Mouse (Mus musculus) megakaryocyte, embryonic 14.5 days (primary cell): Measurements from ENCODE around the gene Podxl. TPM values are rescaled to one million over a fixed set of nuclear protein-coding genes. Genes with fewer than 3 reads are reported as not detected.

Experiments used
- H3K27me3 ChIP-seq: replicated peaks from 2 replicates; pipeline ENCODE3; 2012; ENCODE audit warnings: inconsistent platforms
- H3K36me3 ChIP-seq: replicated peaks from 2 replicates; pipeline ENCODE3; 2012; ENCODE audit warnings: low read length, inconsistent platforms, mixed read lengths
- H3K4me1 ChIP-seq: 2 replicates; pipeline ENCODE4 v1.6.1; 2012; ENCODE audit warnings: inconsistent platforms
- H3K4me3 ChIP-seq: replicated peaks from 2 replicates; pipeline ENCODE3; 2012; ENCODE audit warnings: moderate library complexity, mild to moderate bottlenecking, inconsistent platforms
- H3K9me3 ChIP-seq: 2 replicates; pipeline ENCODE4 v1.6.1; 2012; ENCODE audit warnings: inconsistent platforms
- FLI1 ChIP-seq: IDR thresholded peaks from 2 replicates; pipeline ENCODE4 v1.6.1; 2012; ENCODE audit warnings: low read length, inconsistent platforms, mixed read lengths
- GATA1 ChIP-seq: IDR thresholded peaks from 3 replicates; pipeline ENCODE4 v1.6.1; 2012; ENCODE audit warnings: mixed read lengths, low read length, inconsistent platforms, borderline replicate concordance
- polyA plus RNA-seq: library from polyadenylated mRNA; stranded (reverse); fragments of >175 nt; gene quantifications from 2 replicates; pipeline ENCODE4 v1.2.3, GENCODE M21; 2012; ENCODE audit warnings: low replicate concordance; ENCODE audit not compliant: insufficient read depth

Gene Podxl
- polyA plus RNA-seq: 27.7 and 50.7 TPM in 2 replicates

GRCm38 (mm10) chr6:31563235-31564181 is at the start of gene Podxl:
Podxl (minus strand) TSS chr6:31563981.
- TF ChIP-seq GATA1 (no peak), FLI1 (no peak)
- peak within 1 kb of the TSS; percentile 98 for H3K4me3 ChIP-seq
- H3K36me3 ChIP-seq: peaks cover 15% of the 10 kb centered on the region
- H3K27me3 ChIP-seq: no peaks in the 10 kb centered on the region
- peaks cover 86% of the 10 kb centered on the region for H3K4me1 ChIP-seq
- no peaks in the 10 kb centered on the region for H3K9me3 ChIP-seq

- no peak for TF ChIP-seq FLI1
- no peak for TF ChIP-seq GATA1
- H3K9me3 ChIP-seq: no peaks in the 10 kb centered on the region
- H3K27me3 ChIP-seq: no peaks in the 10 kb centered on the region
- peaks cover 83% of the 10 kb centered on the region for H3K4me1 ChIP-seq
- peaks cover 6% of the 10 kb centered on the region for H3K36me3 ChIP-seq
- H3K4me3 ChIP-seq: peak overlapping the region; percentile 92
These were observed 48.9 kb upstream of the Podxl start for GRCm38 (mm10) chr6:31612560-31613270.

DNA sequence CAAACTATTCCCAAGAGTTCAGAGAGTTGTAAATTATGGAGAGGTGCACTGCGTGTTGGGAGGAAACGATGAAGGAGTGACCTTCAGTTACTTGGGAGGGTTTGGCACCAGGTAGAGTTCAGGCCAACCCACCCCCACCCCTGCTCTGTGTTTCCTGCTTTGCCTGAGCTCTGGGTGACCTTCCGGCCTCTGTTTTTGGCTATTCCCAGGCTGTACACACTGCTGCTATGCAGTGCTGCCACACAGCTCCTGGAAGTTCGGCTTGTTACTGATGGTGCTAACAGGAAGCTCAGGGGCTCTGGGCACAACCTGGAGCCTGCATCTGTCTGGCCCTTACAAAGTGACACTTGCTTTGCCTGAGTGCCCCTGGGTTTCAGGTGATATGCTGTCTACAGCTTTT is 42.6 kb upstream of the Podxl start:
- no peak for TF ChIP-seq GATA1
- no peak for TF ChIP-seq FLI1
- Histone ChIP-seq H3K9me3 (no peaks in the 10 kb centered on the region), H3K4me3 (no peak overlapping the region), H3K27me3 (no peaks in the 10 kb centered on the region), H3K4me1 (peaks cover 80% of the 10 kb centered on the region), H3K36me3 (no peaks in the 10 kb centered on the region)

- H3K36me3 ChIP-seq: no peaks in the 10 kb centered on the region
- TF ChIP-seq FLI1 (no peak), GATA1 (no peak)
- peaks cover 83% of the 10 kb centered on the region for H3K4me1 ChIP-seq
- no peaks in the 10 kb centered on the region for H3K9me3 ChIP-seq
- no peaks in the 10 kb centered on the region for H3K27me3 ChIP-seq
- H3K4me3 ChIP-seq: no peak overlapping the region
These were observed 41.0 kb upstream of the Podxl start for GRCm38 (mm10) chr6:31604629-31605265.

- no peaks in the 10 kb centered on the region for H3K9me3 ChIP-seq
- no peaks in the 10 kb centered on the region for H3K27me3 ChIP-seq
- peaks cover 95% of the 10 kb centered on the region for H3K4me1 ChIP-seq
- no peaks in the 10 kb centered on the region for H3K36me3 ChIP-seq
- TF ChIP-seq GATA1 (no peak), FLI1 (no peak)
- no peak overlapping the region for H3K4me3 ChIP-seq
These were observed 38.7 kb upstream of the Podxl start for GRCm38 (mm10) chr6:31602489-31602888.

GRCm38 (mm10) chr6:31601131-31601530 is 37.4 kb upstream of the Podxl start:
- H3K27me3 ChIP-seq: no peaks in the 10 kb centered on the region
- no peaks in the 10 kb centered on the region for H3K36me3 ChIP-seq
- no peak overlapping the region for H3K4me3 ChIP-seq
- TF ChIP-seq FLI1 (no peak), GATA1 (no peak)
- H3K4me1 ChIP-seq: peaks cover 95% of the 10 kb centered on the region
- H3K9me3 ChIP-seq: no peaks in the 10 kb centered on the region

DNA sequence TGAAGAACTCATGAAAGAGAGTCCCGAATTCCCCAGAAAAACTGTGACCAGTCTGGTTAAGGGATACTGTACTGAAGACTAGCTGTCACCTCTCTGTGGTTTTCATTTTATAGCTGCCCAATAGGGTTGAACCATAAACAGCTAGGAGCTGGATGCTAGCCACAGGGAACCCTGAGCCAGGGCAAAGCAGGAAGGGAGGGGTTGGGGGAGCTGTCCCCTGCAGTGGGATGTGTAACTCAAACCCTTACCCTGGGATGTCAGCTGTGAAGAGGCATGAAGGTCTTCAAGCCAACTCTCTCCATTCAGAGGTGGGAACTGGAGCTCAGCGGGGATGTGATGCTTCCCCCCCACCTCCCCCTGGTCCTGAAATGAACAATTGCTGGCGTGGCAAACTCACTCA is 36.1 kb upstream of the Podxl start:
- Histone ChIP-seq H3K4me3 (no peak overlapping the region), H3K4me1 (peaks cover 94% of the 10 kb centered on the region), H3K9me3 (no peaks in the 10 kb centered on the region), H3K36me3 (no peaks in the 10 kb centered on the region), H3K27me3 (no peaks in the 10 kb centered on the region)
- TF ChIP-seq FLI1 (no peak), GATA1 (no peak)

DNA sequence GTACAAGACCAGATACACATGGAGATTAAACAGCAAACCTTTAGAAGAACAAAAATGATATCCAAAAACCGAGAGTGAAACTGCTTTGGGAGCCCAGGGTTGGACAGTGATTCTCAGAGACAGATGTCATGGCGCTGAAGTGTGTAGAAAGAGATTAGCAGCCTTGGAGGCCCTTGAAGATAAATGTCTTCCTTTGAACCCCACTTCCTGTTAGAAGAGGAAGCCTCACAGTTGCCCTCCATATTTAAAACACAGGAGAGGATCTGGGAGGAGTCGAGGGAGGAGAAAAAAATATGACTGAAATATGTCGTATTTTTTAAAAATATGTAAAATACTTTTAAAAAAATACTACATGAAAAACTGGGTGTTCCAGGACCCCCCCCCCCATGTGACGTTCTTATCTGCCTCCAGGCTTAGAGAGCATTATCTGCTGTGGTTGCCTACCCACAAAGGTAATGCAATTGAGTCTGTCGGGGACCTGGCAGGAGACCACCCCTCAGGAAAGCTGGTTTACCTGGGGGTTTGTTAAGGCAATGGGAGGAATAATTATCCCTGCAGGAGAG is 34.6 kb upstream of the Podxl start:
- Histone ChIP-seq H3K27me3 (no peaks in the 10 kb centered on the region), H3K9me3 (no peaks in the 10 kb centered on the region), H3K4me3 (peak overlapping the region; percentile 72), H3K4me1 (peaks cover 96% of the 10 kb centered on the region), H3K36me3 (no peaks in the 10 kb centered on the region)
- TF ChIP-seq GATA1: no peak
- TF ChIP-seq FLI1: no peak

DNA sequence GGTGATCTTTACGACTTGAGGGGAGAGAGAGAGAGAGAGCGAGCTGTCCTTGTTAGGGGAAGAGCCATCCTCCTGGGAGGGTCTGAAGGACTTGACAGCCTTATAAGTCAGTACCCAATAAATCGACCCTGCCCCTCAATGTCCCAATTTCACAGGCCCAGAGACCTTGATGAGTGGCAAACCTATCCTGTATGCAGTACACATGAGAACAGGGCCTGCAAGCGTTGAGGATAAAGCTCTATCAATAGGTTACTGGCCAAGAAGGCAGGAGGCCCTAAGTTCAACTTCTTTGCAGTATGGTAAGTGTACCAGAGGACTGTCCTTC is 33.3 kb upstream of the Podxl start:
- Histone ChIP-seq H3K4me3 (peak overlapping the region; percentile 81), H3K27me3 (no peaks in the 10 kb centered on the region), H3K9me3 (no peaks in the 10 kb centered on the region), H3K36me3 (no peaks in the 10 kb centered on the region), H3K4me1 (peaks cover 96% of the 10 kb centered on the region)
- no peak for TF ChIP-seq GATA1
- TF ChIP-seq FLI1: no peak
